Mouse (Mus musculus) liver, embryonic 12.5 days (tissue): Measurements from ENCODE around the gene Kcnj8. TPM values are rescaled to one million over a fixed set of nuclear protein-coding genes. Genes with fewer than 3 reads are reported as not detected.

Experiments
- ATAC-seq: fragments of 200-750 bp; cut with Nextera tagmentation; 2 replicates; pipeline ENCODE4 v1.8.0; 2017; ENCODE audit warnings: moderate number of reproducible peaks, mild to moderate bottlenecking, moderate library complexity
- H3K27ac ChIP-seq: fragments of 300-500 bp; sonication (generic); 2 replicates; pipeline ENCODE4 v1.5.1; 2016; ENCODE audit warnings: mild to moderate bottlenecking
- H3K27me3 ChIP-seq: fragments of 300-500 bp; sonication (generic); replicated peaks from 2 replicates; pipeline ENCODE4 v1.6.1; 2016; ENCODE audit warnings: mild to moderate bottlenecking, moderate library complexity
- H3K36me3 ChIP-seq: fragments of 300-500 bp; sonication (generic); 2 replicates; pipeline ENCODE4 v1.6.1; 2016; ENCODE audit warnings: mild to moderate bottlenecking, moderate library complexity
- H3K4me1 ChIP-seq: fragments of 300-500 bp; sonication (generic); 2 replicates; pipeline ENCODE4 v1.6.1; 2016
- H3K4me2 ChIP-seq: fragments of 300-500 bp; sonication (generic); 2 replicates; pipeline ENCODE4 v1.6.1; 2016; ENCODE audit warnings: mild to moderate bottlenecking, moderate library complexity
- H3K4me3 ChIP-seq: fragments of 300-500 bp; sonication (generic); 2 replicates; pipeline ENCODE4 v1.5.1; 2016; ENCODE audit warnings: mild to moderate bottlenecking, moderate library complexity
- H3K9ac ChIP-seq: fragments of 300-500 bp; sonication (generic); 2 replicates; pipeline ENCODE4 v1.6.1; 2016; ENCODE audit warnings: mild to moderate bottlenecking, moderate library complexity
- H3K9me3 ChIP-seq: fragments of 300-500 bp; sonication (generic); replicated peaks from 2 replicates; pipeline ENCODE4 v1.6.1; 2016; ENCODE audit warnings: mild to moderate bottlenecking, moderate library complexity
- WGBS: fragments of 180-500 bp; shearing (Covaris S2); methylation state at CpG from one replicate; pipeline ENCODE4 v1.1.7; 2016; ENCODE audit not compliant: insufficient replicate concordance; 5-methylcytosine and 5-hydroxymethylcytosine counted together
- polyA plus RNA-seq: library from polyadenylated mRNA; unstranded; fragments of >200 nt; fragmentation: Nextera tagmentation; extraction: Ambion mirVana; gene quantifications from 2 replicates; pipeline ENCODE4 v1.2.1, GENCODE M21; 2016

The Kcnj8 gene
- 2.5 and 3.1 TPM in 2 replicates for polyA plus RNA-seq

DNA sequence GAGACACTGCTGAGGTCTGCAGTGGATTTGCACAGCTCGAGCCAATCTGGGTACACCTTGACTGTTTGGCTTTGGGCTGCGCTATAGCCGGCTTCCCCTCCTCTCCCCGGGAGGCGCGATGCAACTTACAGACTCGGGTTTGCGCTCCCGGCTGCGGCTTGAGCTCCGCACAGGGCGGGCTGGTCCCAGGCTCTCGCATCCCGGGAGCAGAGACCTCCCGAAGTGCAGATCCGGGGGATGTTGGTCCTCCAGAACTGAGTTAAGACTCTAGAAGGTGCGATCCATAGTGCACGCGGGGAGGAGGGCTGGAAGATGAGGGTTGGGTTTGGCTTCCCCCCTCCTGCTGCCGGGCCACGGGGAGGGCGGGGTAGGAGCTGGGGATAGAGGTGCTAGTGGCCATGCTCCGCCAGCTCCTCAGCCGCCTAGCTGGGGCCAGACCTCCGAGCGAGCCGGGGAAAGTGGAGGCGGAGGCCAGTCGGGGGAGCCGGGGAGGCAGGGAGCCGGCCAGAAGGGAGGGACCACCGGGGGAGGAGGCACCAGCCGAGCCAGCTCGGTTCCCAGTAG is at the start of gene Kcnj8:
TSS of gene Kcnj8 (minus strand) at position 560 of the 564 bp plus-strand sequence.
- Histone ChIP-seq H3K4me2 (peak within 1 kb of the TSS; percentile 65), H3K4me3 (peak within 1 kb of the TSS; percentile 43), H3K9me3 (no peaks in the 10 kb centered on the region), H3K36me3 (no peaks in the 10 kb centered on the region), H3K9ac (no peak within 1 kb of the TSS; the same call in 1 of the 2 replicates), H3K27ac (no peak within 1 kb of the TSS), H3K27me3 (peaks cover 54% of the 10 kb centered on the region), H3K4me1 (peaks cover 11% of the 10 kb centered on the region; the same call in 1 of the 2 replicates)
- WGBS, result 1% methylated on average over 34 of the region's 34 CpGs
- peak; percentile 60 for ATAC-seq

DNA sequence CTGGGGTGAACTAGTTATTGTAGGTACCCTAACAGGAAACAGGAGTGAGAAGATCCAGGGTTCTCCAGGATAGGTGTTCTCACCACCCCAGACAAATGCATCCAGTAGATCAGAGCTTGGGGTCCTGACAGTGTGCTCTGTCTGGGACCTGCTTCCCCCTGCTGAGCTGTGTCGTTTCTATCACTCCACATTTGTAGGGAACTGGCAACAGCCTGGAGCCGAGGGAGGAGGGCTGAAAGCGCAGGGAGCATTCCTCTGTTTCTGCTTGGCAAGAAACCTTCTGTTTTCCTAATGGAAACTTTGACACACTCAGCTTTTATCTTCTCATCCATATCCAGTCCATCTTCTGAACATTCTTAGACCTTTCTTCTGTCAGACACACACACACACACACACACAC is 45.2 kb upstream of the Kcnj8 start:
- Histone ChIP-seq H3K4me3 (no peak overlapping the region), H3K27me3 (no peaks in the 10 kb centered on the region), H3K9me3 (no peaks in the 10 kb centered on the region), H3K9ac (no peak overlapping the region), H3K27ac (no peak overlapping the region), H3K4me2 (no peak overlapping the region), H3K36me3 (no peaks in the 10 kb centered on the region), H3K4me1 (no peaks in the 10 kb centered on the region)
- no peak for ATAC-seq
- 36% methylated on average over 3 of the region's 3 CpGs for WGBS

DNA sequence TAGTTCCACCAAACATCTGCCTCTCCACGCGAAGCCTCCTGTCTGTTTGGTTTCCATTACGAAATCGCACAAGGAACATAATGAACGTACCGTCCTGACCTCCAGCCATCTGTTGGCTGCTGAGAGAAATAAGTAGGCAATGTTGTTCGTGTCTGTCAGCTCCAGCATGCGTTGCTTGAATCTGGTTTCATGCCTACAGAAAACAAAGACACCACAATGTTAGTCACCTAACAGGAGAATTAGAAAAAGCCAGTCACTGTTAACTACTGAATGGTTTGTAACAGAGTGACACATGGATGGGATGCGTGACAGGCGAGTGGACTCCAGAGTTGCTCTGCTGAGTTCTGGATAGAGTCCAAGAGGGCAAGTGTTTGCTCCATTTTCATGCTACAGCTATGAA is 42.9 kb upstream of the Kcnj8 start:
- WGBS, result 64% methylated on average over 10 of the region's 10 CpGs
- ATAC-seq, result no peak
- Histone ChIP-seq H3K27me3 (no peaks in the 10 kb centered on the region), H3K4me1 (no peaks in the 10 kb centered on the region), H3K27ac (no peak overlapping the region), H3K36me3 (no peaks in the 10 kb centered on the region), H3K4me2 (no peak overlapping the region), H3K9me3 (no peaks in the 10 kb centered on the region), H3K4me3 (no peak overlapping the region), H3K9ac (no peak overlapping the region)

DNA sequence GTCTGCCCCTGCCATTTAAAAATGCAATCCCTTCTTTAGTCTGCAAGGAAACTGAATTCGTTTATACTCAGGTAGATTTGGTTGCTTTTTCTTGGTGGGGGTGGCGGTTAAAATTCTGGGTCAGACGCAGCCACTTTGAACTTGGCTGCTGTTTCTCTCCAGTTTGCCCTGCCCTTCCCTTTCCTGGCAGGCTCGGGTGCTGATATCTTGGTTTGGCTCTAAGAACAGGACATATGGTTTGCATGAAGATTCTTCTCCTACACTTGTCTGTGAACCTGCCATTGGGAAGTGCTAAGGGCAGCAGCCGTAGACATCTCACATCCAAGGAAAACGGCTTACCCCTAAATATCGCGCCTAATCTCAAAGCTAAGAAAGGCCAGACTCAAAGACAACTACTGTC is 41.0 kb upstream of the Kcnj8 start:
- no peak overlapping the region for H3K4me2 ChIP-seq
- no peaks in the 10 kb centered on the region for H3K27me3 ChIP-seq
- ATAC-seq, result no peak
- no peaks in the 10 kb centered on the region for H3K36me3 ChIP-seq
- no peak overlapping the region for H3K4me3 ChIP-seq
- no peak overlapping the region for H3K27ac ChIP-seq
- no peaks in the 10 kb centered on the region for H3K9me3 ChIP-seq
- H3K9ac ChIP-seq, result no peak overlapping the region
- WGBS, result 69% methylated on average over 8 of the region's 8 CpGs
- H3K4me1 ChIP-seq, result no peaks in the 10 kb centered on the region

DNA sequence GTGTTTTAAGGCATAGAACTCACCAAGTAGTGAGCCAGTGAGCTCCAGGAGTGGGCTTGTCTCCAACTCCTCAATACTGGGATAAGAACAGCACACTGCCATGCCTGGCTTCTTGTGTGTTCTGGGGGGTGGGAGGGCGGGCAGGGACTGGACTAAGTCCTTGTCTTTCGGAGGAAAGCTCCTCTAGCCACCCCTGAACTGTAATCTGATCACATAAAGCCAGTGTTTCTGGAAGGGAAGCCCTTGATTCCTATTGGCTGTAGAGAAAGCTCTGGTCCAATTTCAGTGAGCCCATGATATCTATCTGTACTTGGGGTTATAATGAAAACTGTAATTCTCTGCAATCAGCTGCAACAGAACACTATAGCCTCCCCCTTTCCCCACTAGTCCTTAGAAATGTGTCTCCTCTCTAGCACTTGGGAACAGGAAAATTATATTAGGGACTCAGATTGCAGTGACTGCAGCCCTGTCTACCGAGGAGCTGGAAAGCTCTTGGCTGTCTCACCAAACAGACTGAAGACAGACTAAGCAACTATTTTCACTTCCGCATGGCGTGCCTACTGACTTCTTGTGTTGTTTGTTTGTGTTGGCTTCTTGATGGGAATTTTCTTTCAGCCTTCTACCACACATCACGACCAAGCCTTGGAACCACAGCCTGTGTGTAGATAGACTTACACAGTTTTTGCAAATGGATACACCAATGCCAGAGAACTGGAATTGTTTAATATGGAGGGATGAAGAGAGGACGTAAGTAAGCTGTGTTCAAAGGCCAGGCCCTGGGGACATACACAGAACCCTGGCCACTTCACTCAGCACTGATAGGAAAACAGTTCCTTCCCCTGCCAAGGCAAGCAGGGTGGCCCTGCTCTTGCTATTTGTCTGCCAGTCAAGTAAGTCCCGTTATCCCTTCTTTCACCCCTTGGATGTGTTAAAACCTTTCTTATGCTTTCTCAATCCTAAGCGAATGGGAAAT is 38.3 kb upstream of the Kcnj8 start:
- H3K4me2 ChIP-seq, result no peak overlapping the region
- no peak for ATAC-seq
- no peaks in the 10 kb centered on the region for H3K27me3 ChIP-seq
- H3K36me3 ChIP-seq, result no peaks in the 10 kb centered on the region
- H3K9me3 ChIP-seq, result no peaks in the 10 kb centered on the region
- H3K4me3 ChIP-seq, result no peak overlapping the region
- WGBS, result 60% methylated on average over 9 of the region's 9 CpGs
- H3K27ac ChIP-seq, result no peak overlapping the region
- H3K4me1 ChIP-seq, result no peaks in the 10 kb centered on the region
- H3K9ac ChIP-seq, result no peak overlapping the region

DNA sequence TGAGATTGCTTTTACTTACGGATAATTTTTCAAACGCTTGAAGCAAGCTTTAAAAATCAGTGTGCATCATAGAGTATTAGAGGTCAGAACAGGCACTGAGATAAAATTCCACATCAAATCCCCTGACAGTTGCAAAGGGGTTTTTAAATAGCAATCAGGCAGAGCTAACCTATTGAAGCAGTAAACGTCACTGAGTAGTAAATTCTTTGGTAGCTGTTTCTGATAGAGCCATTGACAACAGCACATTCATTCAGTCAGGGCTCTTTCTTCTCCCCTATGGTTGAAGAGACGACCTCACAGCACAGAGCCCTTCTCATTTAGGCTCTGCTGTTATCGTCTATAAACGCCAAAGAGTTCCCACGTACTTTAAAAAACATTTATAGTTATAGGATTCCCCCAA is 35.7 kb upstream of the Kcnj8 start:
- Histone ChIP-seq H3K27me3 (no peaks in the 10 kb centered on the region), H3K9ac (no peak overlapping the region), H3K36me3 (no peaks in the 10 kb centered on the region), H3K9me3 (no peaks in the 10 kb centered on the region), H3K4me1 (no peaks in the 10 kb centered on the region), H3K27ac (no peak overlapping the region), H3K4me2 (no peak overlapping the region), H3K4me3 (no peak overlapping the region)
- no peak for ATAC-seq
- 68% methylated on average over 7 of the region's 7 CpGs for WGBS

DNA sequence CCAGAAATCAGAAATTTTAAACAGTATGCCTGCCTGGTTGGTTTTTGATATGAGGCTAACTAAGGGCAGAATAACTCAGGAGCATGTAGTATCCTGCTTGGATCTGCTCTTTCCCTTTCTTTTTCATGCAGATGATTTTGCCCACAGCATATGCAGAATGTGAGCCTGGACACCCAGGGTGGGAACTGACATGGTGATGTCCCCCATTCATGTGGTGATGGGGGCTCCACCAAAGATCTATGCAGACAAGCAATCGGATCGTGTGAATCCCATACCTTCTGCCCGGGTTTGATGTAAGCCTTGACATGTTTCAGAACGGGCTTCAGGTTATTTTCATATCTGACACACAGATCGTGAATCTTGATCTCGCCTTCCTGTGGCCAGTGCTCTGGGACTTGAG is 31.4 kb upstream of the Kcnj8 start:
- H3K4me2 ChIP-seq, result no peak overlapping the region
- no peak for ATAC-seq
- H3K4me3 ChIP-seq, result no peak overlapping the region
- no peaks in the 10 kb centered on the region for H3K9me3 ChIP-seq
- H3K27me3 ChIP-seq, result no peaks in the 10 kb centered on the region
- WGBS, result 55% methylated on average over 6 of the region's 6 CpGs
- H3K4me1 ChIP-seq, result no peaks in the 10 kb centered on the region
- H3K9ac ChIP-seq, result no peak overlapping the region
- no peaks in the 10 kb centered on the region for H3K36me3 ChIP-seq
- no peak overlapping the region for H3K27ac ChIP-seq

DNA sequence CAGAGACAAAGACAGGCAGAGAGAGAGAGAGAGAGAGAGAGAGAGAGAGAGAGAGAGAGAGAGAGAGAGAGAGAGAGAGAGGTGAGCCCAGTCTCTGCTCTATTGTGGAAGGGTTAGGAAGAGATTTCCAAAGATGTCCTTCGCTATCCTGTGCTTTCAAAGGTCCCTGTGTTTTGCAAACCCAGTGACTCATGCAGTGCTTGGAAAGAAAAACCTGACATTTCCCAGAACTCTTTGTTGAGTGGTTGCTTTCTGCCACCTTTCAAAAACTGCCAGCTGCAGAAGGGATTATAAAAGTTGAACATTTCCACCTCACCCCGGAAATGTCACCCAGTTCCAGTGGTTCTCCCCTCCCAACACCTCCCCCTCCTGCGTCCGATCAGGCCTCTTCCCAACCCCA is 7.4 kb upstream of the Kcnj8 start:
- WGBS, result 67% methylated on average over 4 of the region's 4 CpGs
- Histone ChIP-seq H3K36me3 (no peaks in the 10 kb centered on the region), H3K4me1 (no peaks in the 10 kb centered on the region), H3K9ac (no peak overlapping the region), H3K4me2 (no peak overlapping the region), H3K27ac (no peak overlapping the region), H3K4me3 (no peak overlapping the region), H3K9me3 (no peaks in the 10 kb centered on the region), H3K27me3 (peaks cover under 1% of the 10 kb centered on the region; the same call in 1 of the 2 replicates)
- ATAC-seq, result no peak

DNA sequence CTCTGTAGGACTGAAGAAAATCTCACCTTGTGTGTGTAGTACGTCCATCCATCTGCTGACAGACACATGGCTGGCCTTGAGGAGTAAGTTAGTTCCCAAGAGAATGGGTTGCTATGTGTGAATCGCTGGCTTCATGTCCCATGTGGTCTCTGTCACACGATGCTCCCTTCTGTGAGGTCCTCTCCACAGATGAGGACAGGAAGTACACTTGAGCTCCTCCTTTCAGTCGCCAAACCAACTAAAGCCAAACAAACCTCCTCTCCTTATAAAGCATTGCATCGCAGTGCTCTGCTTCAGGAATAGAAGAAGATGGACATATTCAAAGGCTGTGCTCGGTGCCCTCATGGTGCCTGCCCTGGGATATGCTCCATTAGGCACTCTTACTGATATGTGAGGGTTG is 6.4 kb upstream of the Kcnj8 start:
- no peak for ATAC-seq
- H3K4me2 ChIP-seq, result no peak overlapping the region
- H3K4me3 ChIP-seq, result no peak overlapping the region
- no peak overlapping the region for H3K27ac ChIP-seq
- H3K4me1 ChIP-seq, result no peaks in the 10 kb centered on the region
- H3K36me3 ChIP-seq, result no peaks in the 10 kb centered on the region
- 65% methylated on average over 6 of the region's 6 CpGs for WGBS
- H3K9me3 ChIP-seq, result no peaks in the 10 kb centered on the region
- peaks cover 8% of the 10 kb centered on the region for H3K27me3 ChIP-seq
- H3K9ac ChIP-seq, result no peak overlapping the region

DNA sequence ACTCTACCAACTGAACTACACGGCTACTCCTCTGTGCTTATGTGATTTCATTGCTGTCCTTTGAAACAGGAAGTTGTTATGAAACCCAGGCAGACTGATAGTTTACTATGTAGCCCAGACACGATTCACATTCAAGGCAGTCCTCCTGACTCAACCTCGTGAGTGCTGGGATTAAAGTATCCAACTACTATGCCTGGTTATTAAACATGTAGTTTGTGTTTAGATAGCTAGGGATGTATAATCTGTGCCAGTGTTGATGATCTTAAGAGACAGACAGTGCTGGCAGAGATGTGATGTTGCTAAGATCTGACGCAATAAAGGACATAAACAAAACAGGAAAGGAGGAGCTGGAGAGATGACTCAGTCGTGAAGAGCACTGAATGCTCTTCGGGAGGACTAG is 1.5 kb upstream of the Kcnj8 start:
- ATAC-seq, result no peak
- WGBS, result 24% methylated on average over 6 of the region's 6 CpGs
- peaks cover 54% of the 10 kb centered on the region for H3K27me3 ChIP-seq

DNA sequence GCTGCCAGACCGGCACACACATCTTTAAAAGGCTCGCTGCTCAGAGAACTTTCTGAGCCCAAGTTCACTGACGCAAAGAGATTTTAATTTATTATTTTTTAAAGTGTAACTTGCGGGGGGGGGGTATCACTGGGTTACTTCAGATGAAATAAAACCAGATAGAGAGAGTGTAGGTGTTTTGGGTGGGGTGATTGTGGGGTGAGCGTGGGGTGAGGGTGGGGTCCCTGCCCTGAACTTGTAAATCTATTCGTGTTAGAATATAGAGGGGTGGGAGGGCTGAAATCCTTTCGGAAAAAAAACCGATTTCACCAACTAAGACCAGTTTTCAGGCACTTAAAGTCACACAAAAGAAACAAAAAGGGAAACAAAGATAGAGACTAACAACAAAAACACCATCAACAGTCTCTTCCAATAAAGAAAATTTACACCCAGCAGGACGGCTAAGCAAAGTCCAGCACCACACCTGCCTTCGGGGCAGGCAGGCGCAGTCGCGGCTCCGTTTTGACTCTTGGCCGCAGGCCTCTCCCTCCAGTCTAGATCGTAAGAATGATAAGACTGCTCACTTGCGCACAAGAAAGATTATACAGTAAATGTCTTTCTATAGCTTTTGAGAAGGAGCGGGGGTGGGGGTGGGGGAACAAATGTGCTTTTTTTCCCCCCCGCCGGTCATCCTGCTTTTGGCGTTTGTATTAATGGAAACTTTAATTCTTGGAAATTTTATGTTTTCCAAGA is 381 bp upstream of the Kcnj8 start:
- peaks cover 54% of the 10 kb centered on the region for H3K27me3 ChIP-seq
- no peak overlapping the region for H3K27ac ChIP-seq
- H3K36me3 ChIP-seq, result no peaks in the 10 kb centered on the region
- peak overlapping the region; percentile 43 for H3K4me3 ChIP-seq
- H3K4me1 ChIP-seq, result peaks cover 11% of the 10 kb centered on the region; the same call in 1 of the 2 replicates
- WGBS, result 5% methylated on average over 21 of the region's 21 CpGs
- no peak overlapping the region; the same call in 1 of the 2 replicates for H3K9ac ChIP-seq
- ATAC-seq, result no peak
- no peaks in the 10 kb centered on the region for H3K9me3 ChIP-seq
- H3K4me2 ChIP-seq, result peak overlapping the region; percentile 65

More for the DNA sequence above, 1.5 kb upstream of the Kcnj8 start:
- H3K4me1 ChIP-seq, result peaks cover 11% of the 10 kb centered on the region; the same call in 1 of the 2 replicates
- H3K9ac ChIP-seq, result no peak overlapping the region
- H3K4me2 ChIP-seq, result no peak overlapping the region
- H3K36me3 ChIP-seq, result no peaks in the 10 kb centered on the region
- H3K4me3 ChIP-seq, result no peak overlapping the region
- H3K27ac ChIP-seq, result no peak overlapping the region
- no peaks in the 10 kb centered on the region for H3K9me3 ChIP-seq
